Mouse (Mus musculus) lung, embryonic 14.5 days (tissue): ENCODE results near the gene Nat8f2. TPM values are rescaled to one million over a fixed set of nuclear protein-coding genes. Genes with fewer than 3 reads are reported as not detected.

Experiments used
- ATAC-seq: fragments of 200-750 bp; cut with Nextera tagmentation; 2 replicates; pipeline ENCODE4 v1.8.0; 2017; ENCODE audit warnings: mild to moderate bottlenecking, moderate TSS enrichment, moderate library complexity; ENCODE audit not compliant: insufficient read depth
- DNase-seq: peaks from one replicate; pipeline ENCODE4 v3.0.0-alpha.2; 2015
- H3K27ac ChIP-seq: fragments of 300-500 bp; sonication (generic); 2 replicates; pipeline ENCODE4 v1.5.1; 2014; ENCODE audit warnings: low read depth, mild to moderate bottlenecking, moderate library complexity
- H3K27me3 ChIP-seq: fragments of 300-500 bp; sonication (generic); 2 replicates; pipeline ENCODE4 v1.6.1; 2014; ENCODE audit warnings: low read length, control low read depth; ENCODE audit not compliant: insufficient read depth
- H3K36me3 ChIP-seq: fragments of 300-500 bp; sonication (generic); 2 replicates; pipeline ENCODE4 v1.6.1; 2014; ENCODE audit warnings: control low read depth; ENCODE audit not compliant: insufficient read depth
- H3K4me1 ChIP-seq: fragments of 300-500 bp; sonication (generic); 2 replicates; pipeline ENCODE4 v1.6.1; 2014; ENCODE audit warnings: antibody characterized with exemption, control low read depth; ENCODE audit not compliant: insufficient read depth
- H3K4me2 ChIP-seq: fragments of 300-500 bp; sonication (generic); 2 replicates; pipeline ENCODE4 v1.6.1; 2014; ENCODE audit warnings: mild to moderate bottlenecking
- H3K4me3 ChIP-seq: fragments of 300-500 bp; sonication (generic); 2 replicates; pipeline ENCODE4 v1.5.1; 2014; ENCODE audit warnings: low read depth, low read length
- H3K9ac ChIP-seq: fragments of 300-500 bp; sonication (generic); 2 replicates; pipeline ENCODE4 v1.6.1; 2014
- H3K9me3 ChIP-seq: fragments of 300-500 bp; sonication (generic); 2 replicates; pipeline ENCODE4 v1.6.1; 2016; ENCODE audit warnings: low read depth, low read length, control low read depth
- CTCF ChIP-seq: IDR thresholded peaks from 2 replicates; pipeline ENCODE4 v1.5.1; 2016; ENCODE audit warnings: antibody characterized with exemption, low read depth
- WGBS: fragments of 180-500 bp; shearing (Covaris S2); extraction: QIAGEN DNeasy Blood & Tissue Kit; methylation state at CpG from one replicate; pipeline ENCODE4 v1.1.7; 2014; 5-methylcytosine and 5-hydroxymethylcytosine counted together
- polyA plus RNA-seq: library from polyadenylated mRNA; unstranded; fragments of >200 nt; fragmentation: Nextera tagmentation; extraction: Ambion mirVana; gene quantifications from 2 replicates; pipeline ENCODE4 v1.2.1, GENCODE M21; 2014

Gene Nat8f2
- polyA plus RNA-seq, 1 experiment from 2014 or later = not detected

GRCm38 (mm10) chr6:85831796-85832321 lies 37.1 kb downstream of the Nat8f2 start, which contains the start of gene Nat8:
Nat8 (minus strand) TSS chr6:85832082.
- Histone ChIP-seq H3K4me3 (no peak within 1 kb of the TSS), H3K4me2 (no peak within 1 kb of the TSS), H3K27me3 (no peaks in the 10 kb centered on the region), H3K9ac (no peak within 1 kb of the TSS), H3K9me3 (no peaks in the 10 kb centered on the region), H3K27ac (no peak within 1 kb of the TSS), H3K4me1 (no peaks in the 10 kb centered on the region), H3K36me3 (no peaks in the 10 kb centered on the region)
- no peak for ATAC-seq
- no peak for TF ChIP-seq CTCF
- no peak for DNase-seq
- WGBS = 67% methylated on average over 7 of the region's 7 CpGs

DNA sequence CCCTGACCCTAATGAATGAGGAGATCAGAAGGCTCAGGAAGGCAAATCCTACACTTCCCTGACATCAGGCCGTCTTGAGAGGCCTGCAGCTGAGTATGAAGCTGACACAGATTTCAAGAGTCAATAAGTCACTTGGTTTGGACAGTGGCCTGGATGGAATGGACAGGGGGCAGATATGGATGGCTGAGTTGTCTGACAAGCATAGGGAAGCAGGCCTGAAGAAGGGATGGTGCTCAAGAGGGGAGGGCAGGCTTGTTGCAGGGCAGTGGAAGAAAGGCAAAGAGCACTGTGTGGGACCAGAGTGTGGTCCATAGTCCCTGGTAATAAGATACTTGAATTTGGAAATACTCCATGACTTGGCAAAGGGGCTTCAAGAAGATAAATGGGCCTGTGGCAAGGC lies 39.5 kb downstream of the Nat8f2 start:
- Histone ChIP-seq H3K27ac (no peak overlapping the region), H3K4me1 (no peaks in the 10 kb centered on the region), H3K4me2 (no peak overlapping the region), H3K9me3 (no peaks in the 10 kb centered on the region), H3K9ac (no peak overlapping the region), H3K36me3 (no peaks in the 10 kb centered on the region), H3K27me3 (no peaks in the 10 kb centered on the region), H3K4me3 (no peak overlapping the region)
- TF ChIP-seq CTCF = no peak
- DNase-seq (no peak), ATAC-seq (no peak)
- 47% methylated on average over 1 of the region's 1 CpGs for WGBS

GRCm38 (mm10) chr6:85825886-85826285 lies 43.1 kb downstream of the Nat8f2 start:
- no peak for DNase-seq
- Histone ChIP-seq H3K4me3 (no peak overlapping the region), H3K9me3 (no peaks in the 10 kb centered on the region), H3K27me3 (no peaks in the 10 kb centered on the region), H3K4me1 (no peaks in the 10 kb centered on the region), H3K4me2 (no peak overlapping the region), H3K36me3 (no peaks in the 10 kb centered on the region), H3K27ac (no peak overlapping the region), H3K9ac (no peak overlapping the region)
- no peak for ATAC-seq
- 80% methylated on average over 2 of the region's 2 CpGs for WGBS
- no peak for TF ChIP-seq CTCF

DNA sequence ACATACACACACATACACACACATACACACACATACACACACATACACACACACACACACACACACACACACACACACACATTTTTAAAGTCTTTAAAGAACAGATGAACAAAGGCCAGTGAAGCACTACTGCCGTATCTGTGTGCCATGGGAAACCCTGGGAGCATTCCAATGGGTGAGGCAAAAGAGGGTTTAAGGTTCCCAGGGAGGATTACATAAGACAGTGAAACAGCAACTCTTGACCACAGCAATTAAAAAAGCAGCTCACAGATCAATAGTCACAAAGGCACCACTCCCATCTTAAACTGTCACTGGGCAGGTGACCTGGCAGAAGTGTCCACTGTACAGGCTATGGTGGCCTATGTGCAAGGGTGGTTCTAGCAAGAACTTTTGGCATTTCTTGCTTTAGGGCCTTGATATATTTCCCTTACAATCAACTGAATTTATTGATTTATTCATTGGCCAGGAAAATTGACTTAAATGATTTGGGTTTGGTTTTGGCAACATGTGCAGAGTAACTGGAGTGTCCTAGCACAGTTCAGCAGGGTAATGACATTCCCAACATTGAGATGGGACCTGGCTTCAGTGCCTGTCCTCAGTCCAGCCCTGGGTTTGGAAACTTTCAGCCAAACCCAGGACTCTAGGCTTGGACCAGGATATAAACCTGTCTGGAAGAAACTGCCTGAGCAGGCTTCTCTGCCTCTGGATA lies 45.4 kb downstream of the Nat8f2 start:
- Histone ChIP-seq H3K27me3 (no peaks in the 10 kb centered on the region), H3K4me1 (no peaks in the 10 kb centered on the region), H3K36me3 (no peaks in the 10 kb centered on the region), H3K9me3 (no peaks in the 10 kb centered on the region), H3K27ac (no peak overlapping the region), H3K4me3 (no peak overlapping the region), H3K4me2 (no peak overlapping the region), H3K9ac (no peak overlapping the region)
- 72% methylated on average over 1 of the region's 1 CpGs for WGBS
- ATAC-seq (no peak), DNase-seq (no peak)
- no peak for TF ChIP-seq CTCF

GRCm38 (mm10) chr6:85822286-85822685 lies 46.7 kb downstream of the Nat8f2 start:
- Histone ChIP-seq H3K4me3 (no peak overlapping the region), H3K4me1 (no peaks in the 10 kb centered on the region), H3K27ac (no peak overlapping the region), H3K9me3 (no peaks in the 10 kb centered on the region), H3K36me3 (no peaks in the 10 kb centered on the region), H3K4me2 (no peak overlapping the region), H3K9ac (no peak overlapping the region), H3K27me3 (no peaks in the 10 kb centered on the region)
- no peak for ATAC-seq
- DNase-seq = no peak
- 75% methylated on average over 4 of the region's 4 CpGs for WGBS
- TF ChIP-seq CTCF = no peak

- no peak within 1 kb of the TSS for H3K9ac ChIP-seq
- no peaks in the 10 kb centered on the region for H3K4me1 ChIP-seq
- WGBS = 79% methylated on average over 5 of the region's 5 CpGs
- no peak within 1 kb of the TSS for H3K4me3 ChIP-seq
- TF ChIP-seq CTCF = no peak
- no peak within 1 kb of the TSS for H3K27ac ChIP-seq
- no peaks in the 10 kb centered on the region for H3K9me3 ChIP-seq
- H3K4me2 ChIP-seq = no peak within 1 kb of the TSS
- ATAC-seq (no peak), DNase-seq (no peak)
- no peaks in the 10 kb centered on the region for H3K27me3 ChIP-seq
- H3K36me3 ChIP-seq = no peaks in the 10 kb centered on the region
Measured at GRCm38 (mm10) chr6:85820837-85821236, 48.1 kb downstream of the Nat8f2 start, which contains the start of the genes Nat8f6 and Nat8f5. Nat8f6 (minus strand) TSS chr6:85820954. Nat8f5 (minus strand) TSS chr6:85820972.

DNA sequence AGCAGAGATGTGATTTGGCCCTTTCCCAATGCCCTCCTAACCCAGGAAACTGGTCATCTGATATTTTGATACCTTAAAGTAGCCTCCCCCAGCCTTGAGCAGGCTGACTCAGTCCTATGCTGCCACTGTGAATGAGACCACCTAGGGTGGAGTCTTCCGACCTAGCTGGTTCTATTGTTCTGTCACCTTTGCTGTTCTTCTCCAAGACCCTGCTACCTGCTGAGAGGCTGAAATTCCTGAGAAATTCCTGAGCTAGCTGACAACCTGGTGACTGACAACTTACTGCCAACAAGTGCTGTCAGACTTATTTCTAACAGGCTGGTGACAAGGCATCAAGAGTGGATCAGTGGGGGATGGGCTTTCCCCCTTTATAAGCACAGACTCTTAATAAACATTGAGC lies 50.6 kb downstream of the Nat8f2 start:
- no peak overlapping the region for H3K4me3 ChIP-seq
- no peaks in the 10 kb centered on the region for H3K9me3 ChIP-seq
- no peak overlapping the region for H3K9ac ChIP-seq
- H3K4me2 ChIP-seq = no peak overlapping the region
- H3K36me3 ChIP-seq = no peaks in the 10 kb centered on the region
- WGBS = 8% methylated on average over 1 of the region's 1 CpGs
- H3K27ac ChIP-seq = no peak overlapping the region
- no peaks in the 10 kb centered on the region for H3K4me1 ChIP-seq
- no peak for ATAC-seq
- H3K27me3 ChIP-seq = no peaks in the 10 kb centered on the region
- no peak for DNase-seq
- no peak for TF ChIP-seq CTCF

Other genes with a start within 250 kb of the Nat8f2 start
- gene Nat8f7, start 156.0 kb downstream of the Nat8f2 start, polyA plus RNA-seq = not detected in 2 replicates
- gene Nat8f3, start 103.4 kb downstream of the Nat8f2 start, polyA plus RNA-seq = 0.12 and 0.19 TPM in 2 replicates
- gene Nat8f6, start 48.2 kb downstream of the Nat8f2 start, polyA plus RNA-seq = not detected in 2 replicates
- gene Nat8f5, start 48.2 kb downstream of the Nat8f2 start, polyA plus RNA-seq = not detected in 2 replicates
- not detected in 2 replicates for gene Nat8, start 37.1 kb downstream of the Nat8f2 start, polyA plus RNA-seq
- 4.9 and 5.4 TPM in 2 replicates for gene Nat8f4, start 35.7 kb upstream of the Nat8f2 start, polyA plus RNA-seq
- gene Tprkb, start 42.7 kb upstream of the Nat8f2 start, polyA plus RNA-seq = 29.1 and 32.8 TPM in 2 replicates
- gene Nat8f1, start 46.5 kb upstream of the Nat8f2 start, polyA plus RNA-seq = 2.2 and 3.6 TPM in 2 replicates
- gene Dusp11, start 92.5 kb upstream of the Nat8f2 start, polyA plus RNA-seq = 50.0 and 56.3 TPM in 2 replicates
- gene Figla, start 147.0 kb upstream of the Nat8f2 start, polyA plus RNA-seq = not detected in 2 replicates
- 1.6 and 2.2 TPM in 2 replicates for gene Add2, start 159.5 kb upstream of the Nat8f2 start, polyA plus RNA-seq